Mouse (Mus musculus) retina, adult 2 months (tissue): ENCODE data around the gene Gna11.

Experiments used
- DNase-seq: peaks from one replicate; pipeline ENCODE4 v3.0.0-alpha.2; 2012; ENCODE audit warnings: low read depth, low spot score

Gna11 gene

GRCm38 (mm10) chr10:81543633-81544032, 1.4 kb downstream of the Gna11 start:
- DNase-seq: no peak

GRCm38 (mm10) chr10:81542727-81543460, 2.1 kb downstream of the Gna11 start:
- no peak for DNase-seq

DNA sequence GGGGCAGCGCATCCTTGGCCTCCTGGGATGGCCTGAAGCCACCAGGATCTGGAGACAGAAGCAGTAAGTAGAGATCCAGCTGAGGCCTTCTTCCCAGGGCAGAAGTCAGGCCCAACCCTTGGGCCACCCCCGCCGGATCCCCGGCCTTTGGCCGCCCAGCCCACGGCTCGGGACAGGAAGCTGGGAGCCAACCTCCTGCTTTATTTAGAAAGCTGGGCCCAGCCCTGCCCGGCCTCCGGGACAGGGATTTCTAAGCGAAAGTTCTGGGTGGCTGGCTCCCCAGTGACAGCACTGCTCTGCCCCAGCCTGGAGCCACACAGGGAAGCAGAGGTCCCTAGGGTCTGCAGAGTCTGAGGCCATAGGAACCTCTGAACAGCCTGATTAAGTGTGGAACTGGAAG, 3.2 kb downstream of the Gna11 start:
- no peak for DNase-seq

DNA sequence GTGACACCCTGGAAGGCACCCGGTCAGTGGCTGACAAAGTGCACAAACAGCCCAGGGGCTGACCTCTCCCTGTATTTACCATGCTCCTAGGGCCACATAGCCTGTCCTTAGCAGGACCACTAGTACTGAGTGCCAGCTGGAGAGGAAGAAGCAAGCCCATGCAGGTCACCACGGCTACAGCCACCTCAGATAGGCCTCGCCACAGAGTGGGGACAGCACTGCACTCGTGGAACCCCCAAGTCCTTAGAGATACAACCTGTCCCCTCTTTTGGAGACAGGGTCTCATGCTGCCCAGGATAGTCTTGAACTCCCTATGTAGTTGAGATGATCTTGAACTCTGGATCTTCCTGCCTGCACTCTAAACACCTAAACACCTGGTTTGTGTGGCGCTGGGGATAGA, 3.6 kb downstream of the Gna11 start:
- no peak for DNase-seq

- DNase-seq: no peak
Observed at GRCm38 (mm10) chr10:81538321-81539048, 6.5 kb downstream of the Gna11 start.

DNA sequence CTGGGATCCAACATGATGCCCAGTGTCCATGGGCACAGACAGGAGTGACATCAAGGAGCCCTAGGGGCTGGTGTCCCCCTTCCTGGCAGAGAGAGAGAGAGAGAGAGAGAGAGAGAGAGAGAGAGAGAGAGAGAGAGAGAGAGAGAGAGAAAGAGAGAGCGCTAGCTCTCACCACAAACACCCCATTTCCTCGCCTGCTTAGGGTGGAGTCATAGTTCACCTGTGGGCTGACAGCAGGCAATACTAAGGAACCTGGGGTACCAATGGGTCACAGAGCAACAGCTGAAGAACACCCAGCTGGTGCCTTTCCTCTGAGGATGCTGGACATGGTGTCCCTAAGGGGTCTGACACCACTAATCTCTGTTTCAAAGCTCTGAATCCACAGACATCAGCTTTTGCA, 7.6 kb downstream of the Gna11 start:
- DNase-seq: no peak

DNA sequence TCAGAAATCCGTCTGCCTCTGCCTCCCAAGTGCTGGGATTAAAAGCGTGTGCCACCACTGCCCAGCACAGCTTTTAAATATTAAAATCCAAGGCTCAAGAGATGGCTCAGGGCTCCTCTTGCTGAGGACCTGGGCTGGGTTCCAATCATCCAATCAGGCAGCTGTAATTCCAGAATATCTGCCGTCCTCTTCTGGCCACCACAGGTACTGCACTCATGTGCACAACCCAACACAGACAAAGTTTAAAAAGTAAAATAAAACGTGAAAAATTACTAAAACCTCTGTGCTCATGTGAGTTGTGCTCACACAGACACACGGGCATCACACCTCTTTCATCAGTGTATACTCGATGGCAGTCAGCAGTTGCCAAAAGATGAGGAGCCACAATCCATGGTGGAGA, 8.3 kb downstream of the Gna11 start:
- DNase-seq: no peak

DNA sequence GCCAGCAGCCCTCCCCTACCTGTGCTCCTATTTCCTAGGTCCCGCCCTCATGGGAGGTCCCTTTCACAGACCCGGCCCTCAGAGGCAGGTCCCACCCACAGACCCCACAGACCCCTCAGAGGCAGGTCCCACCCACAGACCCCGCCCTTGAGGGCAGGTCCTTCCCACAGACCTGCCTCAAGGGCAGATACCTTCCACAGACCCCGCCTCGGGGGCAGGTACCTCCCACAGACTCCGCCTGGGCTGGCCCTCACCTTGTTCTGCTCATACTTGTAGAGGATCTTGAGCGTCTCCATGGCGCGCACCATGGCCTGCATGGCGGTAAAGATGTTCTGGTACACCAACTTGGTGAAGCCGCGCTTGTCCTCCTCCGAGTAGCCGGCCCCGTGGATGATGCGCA, 10.2 kb downstream of the Gna11 start:
- no peak for DNase-seq

- DNase-seq: no peak
Observed at GRCm38 (mm10) chr10:81526779-81527178, 18.2 kb downstream of the Gna11 start.

GRCm38 (mm10) chr10:81525017-81525694, 19.8 kb downstream of the Gna11 start:
- DNase-seq: no peak

- DNase-seq: no peak
Observed at GRCm38 (mm10) chr10:81524051-81524605, 20.9 kb downstream of the Gna11 start, which contains the start of gene Gna15. Gna15 (minus strand) TSS chr10:81524225.

DNA sequence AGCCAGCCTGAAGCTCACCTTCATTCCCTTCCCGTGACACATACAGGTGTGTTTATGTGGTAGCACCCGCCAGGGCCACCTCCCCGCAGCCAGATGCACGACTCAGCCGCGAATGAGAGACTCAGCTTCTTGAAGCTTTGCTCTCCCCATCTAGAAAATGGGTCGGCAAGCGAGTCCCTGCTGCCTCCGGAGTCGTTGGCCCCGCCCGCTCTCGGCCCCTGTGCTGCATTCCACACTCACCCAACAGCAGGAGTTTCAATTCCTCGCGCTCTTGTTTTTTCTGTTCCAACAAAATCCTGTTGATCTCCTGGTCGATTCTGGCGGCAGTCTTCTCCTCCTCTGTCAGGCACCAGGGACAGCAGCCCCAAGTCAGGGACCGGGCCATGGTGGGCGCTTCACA, 21.4 kb downstream of the Gna11 start:
- DNase-seq: no peak

- DNase-seq: no peak
Observed at GRCm38 (mm10) chr10:81523142-81523541, 21.8 kb downstream of the Gna11 start.

DNA sequence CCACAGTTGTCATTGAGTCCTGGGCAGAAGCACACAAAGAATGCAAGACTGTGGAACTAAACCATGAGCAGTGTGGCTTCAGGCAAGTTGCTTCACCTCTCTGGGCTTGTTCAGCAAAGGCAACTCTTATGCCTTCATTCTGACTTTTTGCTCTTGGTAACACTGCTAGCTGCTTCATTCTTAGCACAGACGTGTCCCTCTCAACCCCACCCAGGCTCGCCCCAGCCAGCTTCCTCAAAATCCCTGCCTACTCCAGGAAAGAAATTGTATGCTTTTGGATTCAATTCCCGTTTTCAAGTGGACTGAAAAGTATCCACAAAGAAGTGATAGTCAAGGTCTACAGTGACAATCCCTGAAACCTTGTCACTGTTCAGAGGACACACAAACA, 25.0 kb downstream of the Gna11 start:
- no peak for DNase-seq

DNA sequence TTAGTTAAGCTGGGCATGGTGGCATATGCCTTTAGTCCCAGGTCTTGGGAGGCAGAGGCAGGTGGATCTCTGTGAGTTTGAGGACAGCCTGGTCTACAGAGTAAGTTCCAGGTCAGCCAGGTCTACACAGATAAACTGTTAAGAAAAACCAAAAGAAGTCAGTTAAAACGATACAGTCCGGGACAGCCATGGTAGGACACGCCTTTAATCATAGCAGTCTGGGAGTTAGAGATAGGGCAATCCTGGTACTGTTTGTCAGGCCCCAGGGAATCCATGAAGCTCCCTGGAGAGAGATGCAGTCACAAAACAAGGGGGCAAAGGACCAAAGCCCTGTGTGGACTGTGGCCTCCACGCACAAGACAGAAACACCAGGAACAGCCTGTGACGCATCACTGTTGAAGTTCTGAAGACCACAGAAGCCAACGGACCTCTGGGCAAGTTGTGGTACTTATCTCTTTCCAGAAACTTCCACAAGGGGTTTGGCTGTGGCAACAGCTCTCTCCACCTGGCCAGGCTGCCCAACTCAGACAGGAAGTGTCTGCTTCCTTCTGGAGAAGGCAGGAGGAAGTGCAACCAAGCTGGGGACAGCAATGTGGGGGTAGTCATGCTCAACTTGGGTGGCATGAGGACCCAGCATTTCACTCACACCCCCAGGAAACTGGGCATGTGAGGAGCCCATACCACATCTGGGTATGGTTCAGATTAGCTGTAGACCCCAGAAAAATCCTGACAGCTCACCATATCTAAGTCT, 25.6 kb downstream of the Gna11 start:
- no peak for DNase-seq

DNA sequence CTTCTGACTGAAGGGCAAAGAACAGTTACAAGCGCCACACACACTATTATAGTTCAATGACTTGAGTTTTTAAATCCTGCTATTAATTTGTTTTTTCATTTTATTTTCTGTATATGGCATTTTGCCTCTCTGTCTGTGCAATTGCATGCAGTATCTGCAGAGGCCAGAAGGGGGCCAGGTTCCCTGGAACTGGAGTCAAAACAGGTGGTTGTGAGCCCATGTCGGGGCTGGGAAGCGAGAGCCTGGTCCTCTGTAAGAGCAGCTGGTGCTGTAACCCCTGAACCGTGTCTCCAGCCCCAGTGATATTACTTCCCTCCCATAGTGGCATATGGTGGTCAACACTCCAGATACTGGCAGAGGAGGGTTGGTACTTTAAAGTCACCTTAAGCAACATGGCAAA, 26.4 kb downstream of the Gna11 start:
- DNase-seq: no peak

GRCm38 (mm10) chr10:81517227-81517626, 27.8 kb downstream of the Gna11 start:
- DNase-seq: no peak

DNA sequence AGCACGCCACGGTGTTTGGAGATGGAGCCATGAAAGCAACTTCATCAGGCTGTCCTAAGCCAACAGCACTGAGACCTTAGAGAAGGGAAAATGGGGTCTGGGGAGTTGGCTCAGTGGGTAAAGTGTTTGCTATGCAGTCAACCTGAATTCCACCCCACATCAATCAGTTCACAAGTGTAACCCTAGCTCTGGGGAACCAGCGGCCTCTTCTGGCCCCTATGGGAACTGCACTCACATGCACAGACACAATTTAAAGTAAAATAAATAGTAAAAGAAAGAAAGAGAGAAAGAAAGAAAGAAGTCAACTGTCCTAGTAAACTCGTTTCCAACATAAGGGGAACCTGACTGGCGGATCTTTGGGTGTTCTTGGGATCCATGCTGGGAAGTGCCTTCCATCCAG, 31.2 kb downstream of the Gna11 start:
- no peak for DNase-seq

GRCm38 (mm10) chr10:81510246-81510810, 34.7 kb downstream of the Gna11 start:
- no peak for DNase-seq

- no peak for DNase-seq
Observed at GRCm38 (mm10) chr10:81507691-81508489, 37.1 kb downstream of the Gna11 start.
